ENCODE assay signal across 8 mouse cellular contexts in the genomic region with DNA sequence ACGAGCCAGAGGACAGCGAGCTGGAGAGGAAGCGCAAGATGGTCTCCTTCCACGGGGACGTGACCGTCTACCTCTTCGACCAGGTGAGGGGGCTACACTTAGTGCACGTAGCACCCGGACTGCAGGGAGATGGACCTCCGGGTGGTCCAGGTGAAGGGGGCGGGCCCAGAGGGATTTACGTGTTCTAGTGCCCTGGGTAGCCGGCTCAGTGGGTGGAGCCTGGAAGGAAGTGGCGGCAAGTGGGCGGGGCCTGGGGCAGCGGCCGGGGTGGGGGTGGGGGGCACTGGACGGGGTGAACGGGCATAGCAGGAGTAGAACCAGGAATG. TPM values are rescaled to one million over a fixed set of nuclear protein-coding genes. Genes with fewer than 3 reads are reported as not detected.
DNase-seq lines count a peak whose midpoint lies in the region; ATAC-seq and TF ChIP-seq lines count a peak whose summit lies in the region.

No protein-coding gene starts in this region.

- intact Hi-C loops in gastrocnemius, postnatal 14 days (cut with DNase I; ENCODE audit: low total_unique reads) = no loop called here

- H3K9ac ChIP-seq in kidney, postnatal 0 days (ENCODE audit: low read depth, low read length) = peak overlapping the region; percentile 67

- no peak for ATAC-seq in kidney, postnatal 0 days (replicated peaks; ENCODE audit: low FRiP score, low read depth)

- H3K9me3 ChIP-seq in kidney, postnatal 0 days (replicated peaks; ENCODE audit: low read length) = no peaks in the 10 kb centered on the region

- peak overlapping the region; percentile 48 for H3K4me3 ChIP-seq in kidney, postnatal 0 days (replicated peaks; ENCODE audit: low read depth, low read length)

- WGBS in kidney, postnatal 0 days = 2% methylated on average over 19 of the region's 19 CpGs

- peak; percentile 59 for DNase-seq in adrenal gland, postnatal 14 days
- DNase-seq in adrenal gland, adult (ENCODE audit: inconsistent age in 2 of 2, low spot score in 1 of 2) = no peak
- DNase-seq in thymus, postnatal 0 days (ENCODE audit: low spot score) = peak; percentile 35
- no peak for DNase-seq in thymus, adult 18-20 months
- DNase-seq in kidney, postnatal 0 days (ENCODE audit: low spot score) = no peak
- DNase-seq in lung, postnatal 4 days = peak; percentile 47 to 51
- DNase-seq in gastrocnemius, postnatal 14 days = no peak
- DNase-seq in right cerebral cortex, postnatal 25 days = no peak

- peaks cover 22% of the 10 kb centered on the region; the same call in 1 of the 2 replicates for H3K4me1 ChIP-seq in kidney, postnatal 0 days (replicated peaks; ENCODE audit: insufficient read depth, low read length)

- H3K36me3 ChIP-seq in kidney, postnatal 0 days (ENCODE audit: insufficient read depth, low read length) = no peaks in the 10 kb centered on the region

- no peak for TF ChIP-seq CTCF in kidney, postnatal 0 days (IDR thresholded peaks at IDR 0.05; ENCODE audit: low read depth)

- no peak overlapping the region for H3K27ac ChIP-seq in kidney, postnatal 0 days

- H3K4me2 ChIP-seq in kidney, postnatal 0 days (ENCODE audit: low read length) = peak overlapping the region; percentile 93

- no peaks in the 10 kb centered on the region for H3K27me3 ChIP-seq in kidney, postnatal 0 days (ENCODE audit: insufficient read depth, low read length)

RNA-seq across cellular contexts. Expression of a gene that starts 14.0 kb away (rescaled TPM):
- 0.52 and 1.0 TPM in 2 replicates for total RNA-seq in adrenal gland, postnatal 14 days (2021)
- 4.1 and 5.8 TPM in 2 replicates for polyA plus RNA-seq in thymus, postnatal 0 days (2015; fragmentation: Nextera tagmentation; extraction: Ambion mirVana)
- 3.7 and 3.9 TPM in 2 replicates for polyA plus RNA-seq in kidney, postnatal 0 days (2015; fragmentation: Nextera tagmentation; extraction: Ambion mirVana)
- not detected for total RNA-seq in gastrocnemius, postnatal 14 days (2021)

RNA-seq across cellular contexts. Expression of a gene that starts 14.9 kb away (rescaled TPM):
- total RNA-seq in adrenal gland, postnatal 14 days (2021) = 7.5 and 9.9 TPM in 2 replicates
- polyA plus RNA-seq in thymus, postnatal 0 days (2015; fragmentation: Nextera tagmentation; extraction: Ambion mirVana) = not detected in 2 replicates
- polyA plus RNA-seq in kidney, postnatal 0 days (2015; fragmentation: Nextera tagmentation; extraction: Ambion mirVana) = 0.59 and 0.91 TPM in 2 replicates
- under 1 TPM; 0.11 to 0.39 TPM for total RNA-seq in gastrocnemius, postnatal 14 days (2021)

RNA-seq across cellular contexts. Expression of a gene that starts 15.9 kb away (rescaled TPM):
- 97.5 and 114 TPM in 2 replicates for total RNA-seq in adrenal gland, postnatal 14 days (2021)
- polyA plus RNA-seq in thymus, postnatal 0 days (2015; fragmentation: Nextera tagmentation; extraction: Ambion mirVana) = 96.3 and 98.0 TPM in 2 replicates
- 99.2 and 105 TPM in 2 replicates for polyA plus RNA-seq in kidney, postnatal 0 days (2015; fragmentation: Nextera tagmentation; extraction: Ambion mirVana)
- total RNA-seq in gastrocnemius, postnatal 14 days (2021) = 10 to 100 TPM; 34.6 to 35.8 TPM

RNA-seq across cellular contexts. Expression of a gene that starts 26.1 kb away (rescaled TPM):
- total RNA-seq in adrenal gland, postnatal 14 days (2021) = 0.48 and 0.60 TPM in 2 replicates
- 0.10 and 0.31 TPM in 2 replicates for polyA plus RNA-seq in thymus, postnatal 0 days (2015; fragmentation: Nextera tagmentation; extraction: Ambion mirVana)
- 0.80 and 1.3 TPM in 2 replicates for polyA plus RNA-seq in kidney, postnatal 0 days (2015; fragmentation: Nextera tagmentation; extraction: Ambion mirVana)
- total RNA-seq in gastrocnemius, postnatal 14 days (2021) = under 1 TPM; 0.16 to 0.18 TPM

RNA-seq across cellular contexts. Expression of a gene that starts 32.3 kb away (rescaled TPM):
- 28.0 and 29.9 TPM in 2 replicates for total RNA-seq in adrenal gland, postnatal 14 days (2021)
- polyA plus RNA-seq in thymus, postnatal 0 days (2015; fragmentation: Nextera tagmentation; extraction: Ambion mirVana) = 48.7 and 50.8 TPM in 2 replicates
- polyA plus RNA-seq in kidney, postnatal 0 days (2015; fragmentation: Nextera tagmentation; extraction: Ambion mirVana) = 50.6 and 53.5 TPM in 2 replicates
- 10 to 100 TPM; 10.5 to 16.5 TPM for total RNA-seq in gastrocnemius, postnatal 14 days (2021)

Comparison
In these comparisons a context has a peak if more than half of its experiments do, and no peak if none do; other contexts are left out.
1. DNase-seq: peak in adrenal gland, postnatal 14 days (single experiment), thymus, postnatal 0 days (single experiment) and lung, postnatal 4 days (2 of 2); none in adrenal gland, adult (0 of 2), thymus, adult 18-20 months (0 of 2), kidney, postnatal 0 days (single experiment), gastrocnemius, postnatal 14 days (single experiment) and right cerebral cortex, postnatal 25 days (single experiment).